Mouse (Mus musculus) urinary bladder, postnatal 10 days (tissue): ENCODE data around the gene Acap1.
"Not testable (repeated sequence)": the region's sequence is repeated elsewhere in the genome, so short reads cannot be mapped to it uniquely, and the experiment has no call there.

Experiments used
- DNase-seq: peaks from one replicate; pipeline ENCODE4 v3.0.0; 2022; ENCODE audit warnings: low spot score

Gene Acap1

DNA sequence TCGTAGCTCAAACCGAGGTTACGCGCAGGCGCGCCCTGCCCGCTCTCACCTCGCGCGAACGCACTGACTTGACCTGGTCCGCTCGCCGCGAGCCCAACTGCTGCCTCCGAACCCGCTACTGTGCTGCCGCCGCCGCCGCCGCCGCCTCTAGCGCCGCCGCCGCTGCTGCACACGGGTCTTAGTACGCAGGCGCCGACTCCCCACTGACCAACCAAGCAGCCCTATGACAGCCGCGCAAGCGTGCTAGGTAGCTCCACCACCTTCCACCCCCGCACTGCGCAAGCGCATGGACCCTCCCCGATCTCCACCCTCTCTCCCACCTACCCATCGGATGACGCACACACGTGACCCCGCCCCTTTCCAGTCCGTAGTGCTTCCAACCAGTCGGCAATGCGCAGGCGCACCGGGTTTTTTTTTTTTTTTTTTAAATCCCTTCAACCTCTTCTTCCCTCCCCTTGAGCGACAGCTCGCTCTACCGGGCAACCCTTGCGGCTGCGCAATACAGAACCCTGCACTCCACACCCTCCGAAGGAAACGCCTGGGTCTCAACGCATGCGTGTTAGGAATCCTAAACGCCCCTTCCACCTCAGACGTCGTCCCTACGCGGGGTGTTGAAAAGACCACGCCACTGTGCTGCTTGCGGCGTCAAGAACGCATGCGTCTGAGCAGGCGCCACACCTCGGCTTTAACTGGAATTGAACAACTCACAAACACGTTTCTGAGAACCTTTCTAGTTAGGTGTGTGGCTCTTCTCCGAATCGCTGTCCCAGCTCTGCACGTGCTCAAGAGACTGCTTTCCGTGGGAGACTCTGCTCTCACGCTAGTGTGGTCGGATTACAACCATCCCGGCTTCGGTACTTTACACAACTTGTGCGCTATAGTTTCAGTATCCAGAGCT, 26.0 kb upstream of the Acap1 start, which contains the start of gene Eif5a:
TSS of gene Eif5a (minus strand) at position 845 of the 898 bp plus-strand sequence.
- peak; percentile 100 for DNase-seq

DNA sequence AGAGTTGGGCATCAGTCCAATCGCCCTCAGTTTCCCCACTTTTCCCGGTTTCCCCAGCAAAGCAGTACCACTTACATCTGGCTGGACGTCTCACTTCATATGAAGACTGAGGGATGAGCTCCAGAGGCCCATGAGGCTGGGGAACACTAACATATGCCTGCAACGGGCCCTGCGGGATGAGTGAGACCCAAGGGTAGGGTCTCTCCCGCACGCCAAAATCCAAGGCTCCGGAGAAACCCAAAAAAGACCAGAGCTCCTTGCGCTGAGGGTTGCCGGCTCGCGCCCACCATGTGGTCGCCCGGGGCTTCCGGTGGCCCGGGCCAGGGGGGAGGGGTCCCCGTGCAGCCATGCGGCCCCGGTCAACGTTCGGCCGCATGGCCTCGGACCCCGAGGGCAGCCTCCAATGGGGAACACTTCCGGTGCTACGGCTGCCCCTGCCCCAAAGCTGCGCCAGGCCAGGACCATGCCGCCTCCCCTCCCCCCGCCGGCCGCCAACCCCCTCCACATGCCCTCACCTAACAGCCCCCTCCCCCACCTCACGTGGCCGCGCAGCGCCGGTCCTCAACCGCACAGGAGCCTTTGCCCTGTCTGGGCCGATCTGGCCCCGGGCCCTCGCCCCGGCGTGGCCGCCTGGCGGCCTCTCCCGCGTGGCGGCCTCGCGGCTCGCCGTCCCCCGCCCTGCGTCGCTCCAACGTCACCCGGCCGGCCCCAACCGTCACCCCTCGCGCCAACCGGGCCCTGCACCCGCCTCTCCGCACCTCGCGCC, 25.1 kb upstream of the Acap1 start:
- DNase-seq = no peak

DNA sequence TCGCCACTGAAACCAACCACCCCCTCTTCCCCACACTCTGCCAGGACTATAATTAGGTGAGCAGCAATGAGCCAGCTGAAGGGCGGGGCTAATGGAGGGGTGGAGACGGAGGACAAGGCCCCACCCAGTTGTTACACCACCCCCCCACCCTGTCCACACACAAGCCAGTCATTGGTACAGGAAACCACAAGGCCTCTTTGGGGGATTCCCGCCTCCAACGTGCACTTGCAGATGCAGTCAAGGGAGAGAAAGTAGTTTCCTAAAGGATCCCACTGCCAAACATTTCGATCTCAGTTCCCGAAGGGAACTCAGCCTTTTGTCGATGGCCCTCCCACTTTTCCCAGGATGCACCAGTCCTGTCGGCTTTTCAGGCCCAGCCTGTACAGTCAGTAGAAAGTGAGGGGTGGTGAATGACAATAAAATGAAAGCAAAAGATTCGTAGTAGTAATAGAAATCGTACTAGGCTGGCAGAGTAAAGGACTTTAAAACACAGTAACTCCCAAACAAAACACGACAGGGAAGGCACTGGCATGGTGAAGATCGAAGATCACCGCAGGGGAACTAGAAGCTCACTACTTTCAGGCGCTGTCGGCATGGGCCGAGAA, 24.4 kb upstream of the Acap1 start:
- DNase-seq = no peak

DNA sequence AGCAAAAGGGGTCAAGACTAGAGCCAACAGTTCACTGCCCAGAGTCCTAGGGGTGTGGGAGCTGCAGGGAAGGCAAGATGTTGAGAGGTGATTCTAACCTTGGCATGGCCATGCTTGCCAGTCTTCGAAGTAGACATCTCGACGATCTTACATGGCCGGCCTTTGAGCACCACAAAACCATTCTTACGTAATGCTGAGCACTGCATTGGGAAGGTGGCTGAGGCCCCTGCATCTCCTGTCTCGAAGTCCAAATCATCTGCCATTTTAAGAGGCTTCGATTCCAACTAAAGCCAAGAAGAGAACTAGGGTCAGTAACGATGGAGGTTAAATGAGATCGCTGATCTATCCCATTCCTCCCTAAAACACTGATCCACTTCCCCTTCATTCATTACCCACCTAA, 23.7 kb upstream of the Acap1 start:
- DNase-seq = no peak

DNA sequence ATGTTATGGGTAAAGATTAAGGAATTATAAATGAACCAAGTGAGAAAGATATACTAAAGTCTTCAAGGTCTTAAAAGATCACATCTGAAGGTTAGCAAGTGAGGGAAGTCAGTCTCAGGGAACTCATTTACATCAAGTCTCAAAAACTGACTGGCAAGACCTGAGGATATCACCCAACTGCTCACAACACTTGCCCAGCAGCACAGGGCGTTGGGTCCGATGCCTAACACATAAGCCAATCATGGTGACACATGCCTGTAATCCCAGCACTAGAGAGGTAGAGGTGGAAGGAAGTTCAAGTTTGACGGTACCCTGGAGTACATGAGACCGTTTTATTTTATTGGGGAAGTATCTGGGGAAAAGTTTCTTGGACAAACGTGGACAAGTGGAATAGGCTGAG, 22.8 kb upstream of the Acap1 start:
- DNase-seq = no peak

DNA sequence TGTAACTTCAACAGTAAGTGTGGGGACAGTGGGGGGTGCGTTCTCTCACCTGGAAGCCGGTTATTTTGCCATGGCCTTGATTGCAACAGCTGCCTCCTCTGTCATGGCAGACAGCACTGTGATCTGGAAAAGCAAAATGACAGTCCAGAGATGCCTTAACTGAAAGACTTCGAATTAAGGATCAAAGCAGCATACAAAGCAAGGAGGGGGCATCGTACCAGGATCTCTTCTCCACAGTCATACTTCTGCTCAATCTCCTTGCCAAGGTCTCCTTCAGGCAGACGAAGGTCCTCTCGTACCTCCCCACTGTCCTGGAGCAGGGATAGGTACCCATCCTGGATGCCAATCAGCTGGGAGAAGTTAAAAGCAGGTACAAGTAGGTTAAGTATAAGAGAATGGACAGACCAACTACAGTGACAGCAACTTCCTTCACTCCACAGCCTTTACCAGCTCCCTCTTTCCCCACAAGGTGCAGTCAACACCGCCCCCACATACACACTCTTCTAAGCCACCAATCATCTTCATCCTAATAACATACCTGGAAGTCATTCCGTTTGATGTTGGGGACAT, 22.1 kb upstream of the Acap1 start:
- no peak for DNase-seq

DNA sequence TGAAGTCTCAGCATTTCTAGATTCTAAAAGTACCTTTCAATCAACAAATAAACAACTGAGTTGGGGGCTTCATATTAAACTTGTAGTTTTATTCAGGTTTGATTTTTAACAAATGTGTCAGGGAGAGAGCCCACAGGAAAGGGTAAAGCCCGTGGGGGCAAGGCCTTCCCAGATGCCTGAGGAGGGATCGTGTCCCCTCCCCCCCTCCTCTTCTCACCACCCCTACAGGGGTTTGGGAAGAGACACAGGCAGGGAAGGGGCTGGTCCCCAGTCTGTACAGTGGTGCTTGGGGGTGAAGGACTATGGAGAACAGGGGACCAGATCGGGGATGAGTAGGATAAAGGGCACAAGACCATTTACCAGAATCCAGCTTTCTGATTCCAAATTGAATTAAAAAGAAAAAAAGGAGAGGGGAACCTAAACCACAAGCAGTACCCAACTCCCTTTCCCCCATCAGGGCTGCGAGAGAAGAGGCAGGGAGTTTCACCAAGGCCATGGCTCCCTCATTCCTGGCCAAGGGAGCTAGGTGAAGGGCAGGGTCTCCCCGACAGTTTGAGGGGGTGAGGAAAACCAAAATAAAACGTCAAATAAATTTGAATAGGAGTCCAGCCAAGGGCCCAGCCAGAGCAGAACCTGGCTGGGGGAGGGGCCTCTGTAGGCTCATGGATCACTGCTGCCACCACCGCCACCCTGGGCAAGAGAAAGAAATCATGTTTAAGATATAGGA, 21.5 kb upstream of the Acap1 start:
- DNase-seq = not testable (repeated sequence)

DNA sequence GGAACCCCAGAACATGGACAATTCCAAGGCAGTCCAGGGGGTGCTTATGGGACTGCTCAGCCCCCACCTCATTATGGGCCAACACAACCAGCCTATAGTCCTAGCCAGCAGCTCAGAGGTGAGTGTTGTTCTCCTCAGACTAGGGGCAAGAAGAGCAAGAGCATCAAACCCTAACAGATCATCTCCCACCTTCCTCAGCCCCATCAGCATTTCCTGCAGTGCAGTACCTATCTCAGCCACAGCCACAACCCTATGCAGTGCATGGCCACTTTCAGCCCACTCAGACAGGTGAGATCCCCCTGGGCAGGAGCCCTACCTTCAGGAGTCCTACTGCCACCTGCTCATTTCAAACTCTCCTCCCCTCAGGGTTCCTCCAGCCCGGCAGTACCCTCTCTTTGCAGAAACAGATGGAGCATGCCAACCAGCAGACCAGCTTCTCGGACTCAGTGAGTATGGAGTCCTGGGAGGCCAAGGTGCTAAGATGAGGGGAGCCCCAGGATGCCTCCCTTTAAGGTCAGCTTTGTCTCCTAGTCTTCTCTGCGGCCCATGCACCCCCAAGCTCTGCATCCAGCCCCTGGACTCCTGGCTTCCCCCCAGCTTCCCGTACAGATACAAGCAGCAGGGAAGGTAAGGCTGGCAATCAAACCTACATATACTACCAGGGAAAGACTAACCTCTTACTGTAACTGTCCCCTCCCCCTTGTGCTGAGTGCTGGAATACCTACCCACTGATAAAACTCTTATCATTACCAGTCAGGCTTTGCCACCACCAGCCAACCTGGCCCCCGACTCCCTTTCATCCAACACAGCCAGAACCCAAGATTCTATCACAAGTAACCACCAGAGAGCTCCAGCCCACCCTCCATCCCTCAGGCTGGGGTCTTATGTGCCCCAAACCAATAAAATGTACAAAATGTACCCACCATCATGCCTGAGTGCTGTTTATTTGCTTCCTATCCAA, 20.6 kb upstream of the Acap1 start:
- DNase-seq = no peak

DNA sequence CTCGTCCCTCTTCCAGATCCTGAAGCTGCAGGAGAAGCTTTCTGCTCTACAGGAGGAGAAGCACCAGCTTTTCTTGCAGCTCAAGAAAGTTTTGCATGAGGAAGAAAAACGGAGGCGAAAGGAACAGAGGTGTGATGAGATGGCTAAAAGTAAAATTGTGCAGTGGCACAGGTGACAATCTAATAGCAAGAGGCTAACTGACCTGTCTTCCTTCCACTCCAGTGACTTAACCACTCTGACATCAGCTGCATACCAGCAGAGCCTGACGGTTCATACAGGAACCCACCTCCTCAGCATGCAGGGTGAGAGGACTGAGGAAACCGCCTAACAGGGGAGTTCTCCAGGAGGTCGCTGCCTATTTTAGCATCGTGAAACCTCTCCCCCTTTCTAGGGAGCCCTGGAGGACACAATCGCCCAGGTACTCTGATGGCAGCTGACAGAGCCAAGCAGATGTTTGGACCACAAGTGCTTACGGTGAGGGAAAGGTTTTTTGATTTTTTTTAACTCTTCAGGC, 19.6 kb upstream of the Acap1 start:
- DNase-seq = no peak

DNA sequence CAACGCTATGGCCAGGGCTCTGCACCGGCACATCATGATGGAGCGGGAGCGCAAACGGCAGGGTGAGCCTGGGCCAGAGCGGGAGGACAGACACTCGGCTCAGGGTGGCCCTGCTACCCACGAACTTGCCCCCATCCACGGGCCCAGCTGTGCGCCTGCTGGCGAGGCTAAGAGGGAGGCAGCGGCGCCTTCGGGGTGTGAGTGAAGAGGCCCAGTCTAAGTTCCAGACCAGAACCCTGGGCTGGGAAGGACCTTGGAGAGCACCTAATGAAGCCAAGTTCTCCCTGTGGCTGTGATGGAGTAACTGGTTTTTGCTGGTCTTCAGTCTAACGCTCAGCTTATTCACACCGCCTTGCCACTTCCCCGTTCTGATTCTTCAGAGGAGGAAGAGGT, 19.0 kb upstream of the Acap1 start:
- no peak for DNase-seq

DNA sequence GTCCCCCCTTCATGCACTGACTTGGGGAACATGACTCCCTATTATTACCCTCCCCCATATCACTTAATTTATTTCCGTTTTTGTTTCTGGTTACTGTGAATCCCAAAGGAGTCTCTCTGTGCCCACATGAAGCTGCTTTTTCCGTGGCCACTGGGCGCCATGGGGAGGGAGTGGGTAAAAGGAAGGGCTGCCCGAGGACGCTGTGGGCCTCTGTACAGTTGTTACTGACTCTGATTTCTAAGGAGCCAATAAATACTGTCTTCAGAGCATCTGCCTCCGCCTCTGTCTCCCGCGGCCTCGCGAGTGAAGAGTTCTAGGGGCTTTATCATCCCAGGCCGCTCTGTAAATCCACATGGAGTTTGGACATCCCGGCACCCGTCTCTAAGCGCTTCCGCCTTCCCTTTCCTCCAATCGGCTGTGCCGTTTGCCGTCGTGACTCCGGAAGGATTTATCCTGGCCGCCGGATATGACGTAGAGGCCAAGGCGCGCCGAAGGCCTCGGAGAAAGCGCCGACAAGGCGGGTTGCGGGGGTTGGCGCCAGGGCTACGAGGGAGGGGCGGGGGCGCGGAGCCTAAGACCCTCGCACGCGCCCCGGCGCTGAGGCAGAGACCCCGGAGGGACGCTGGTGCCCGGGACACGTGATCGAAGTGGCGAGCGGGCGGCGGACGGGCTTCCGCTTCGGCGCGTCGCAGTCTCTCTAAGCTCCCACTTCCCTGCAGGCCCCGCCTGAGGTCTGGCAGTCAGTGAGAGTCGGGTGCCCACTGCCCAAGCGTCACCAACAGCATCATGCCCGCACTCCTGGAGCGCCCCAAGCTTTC, 18.4 kb upstream of the Acap1 start, which contains the start of gene Gps2:
TSS of gene Gps2 (plus strand) at position 335 of the 818 bp plus-strand sequence.
- peak; percentile 76 for DNase-seq

DNA sequence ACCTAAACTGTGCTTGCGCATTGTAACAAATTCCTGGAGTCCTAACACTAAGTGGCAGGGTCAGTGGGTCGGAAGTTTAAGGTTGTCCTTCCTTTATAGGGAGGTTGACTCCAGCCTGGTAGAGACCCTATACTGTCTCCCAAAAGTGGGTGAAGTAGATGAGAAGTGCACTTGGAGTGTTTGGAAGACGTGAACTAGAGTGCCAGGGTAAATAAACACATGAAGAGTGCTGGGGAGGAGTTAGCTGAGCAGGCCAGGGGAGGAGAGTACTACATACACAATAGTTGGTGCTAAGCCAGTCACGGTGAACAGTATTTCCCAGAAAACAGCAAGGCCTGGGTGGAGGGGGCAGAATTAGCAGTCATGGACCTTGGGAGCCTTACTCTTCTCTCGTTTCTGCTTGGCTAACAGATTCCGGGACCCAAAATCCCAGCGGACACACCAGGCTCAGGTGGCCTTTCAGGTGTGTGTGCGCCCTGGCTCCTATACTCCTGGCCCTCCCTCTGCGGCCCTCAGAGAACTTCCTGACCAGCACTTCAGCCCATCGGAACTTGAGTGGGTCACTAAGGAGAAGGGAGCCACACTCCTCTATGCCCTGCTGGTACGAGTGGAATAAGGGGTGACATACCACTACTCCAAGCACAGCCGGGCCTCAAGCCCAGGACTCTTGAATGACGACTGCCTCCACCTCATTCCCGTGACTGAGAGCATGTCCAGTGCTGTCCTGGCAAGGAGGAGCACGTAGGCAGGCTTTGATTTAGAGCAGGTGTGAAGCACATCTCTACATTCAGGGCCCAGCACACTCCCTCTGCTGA, 17.6 kb upstream of the Acap1 start:
- DNase-seq = no peak

DNA sequence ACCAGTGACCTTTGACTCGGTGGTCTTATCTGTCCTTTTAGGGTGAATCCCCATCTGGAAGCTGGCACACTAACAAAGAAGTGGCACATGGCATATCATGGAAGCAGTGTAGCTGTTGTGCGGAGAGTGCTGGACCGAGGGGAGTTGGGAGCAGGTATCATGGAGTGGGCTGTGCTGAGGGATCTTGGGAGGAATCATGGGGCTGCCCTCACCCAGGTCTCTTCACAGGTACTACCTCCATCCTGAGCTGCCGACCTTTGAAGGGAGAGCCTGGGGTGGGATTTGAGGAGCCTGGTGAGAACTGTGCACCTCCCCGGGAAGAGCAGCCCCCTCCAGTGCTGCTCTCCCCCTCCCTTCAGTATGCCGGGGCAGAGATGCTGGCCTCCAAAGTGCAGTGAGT, 16.4 kb upstream of the Acap1 start:
- DNase-seq = no peak

DNA sequence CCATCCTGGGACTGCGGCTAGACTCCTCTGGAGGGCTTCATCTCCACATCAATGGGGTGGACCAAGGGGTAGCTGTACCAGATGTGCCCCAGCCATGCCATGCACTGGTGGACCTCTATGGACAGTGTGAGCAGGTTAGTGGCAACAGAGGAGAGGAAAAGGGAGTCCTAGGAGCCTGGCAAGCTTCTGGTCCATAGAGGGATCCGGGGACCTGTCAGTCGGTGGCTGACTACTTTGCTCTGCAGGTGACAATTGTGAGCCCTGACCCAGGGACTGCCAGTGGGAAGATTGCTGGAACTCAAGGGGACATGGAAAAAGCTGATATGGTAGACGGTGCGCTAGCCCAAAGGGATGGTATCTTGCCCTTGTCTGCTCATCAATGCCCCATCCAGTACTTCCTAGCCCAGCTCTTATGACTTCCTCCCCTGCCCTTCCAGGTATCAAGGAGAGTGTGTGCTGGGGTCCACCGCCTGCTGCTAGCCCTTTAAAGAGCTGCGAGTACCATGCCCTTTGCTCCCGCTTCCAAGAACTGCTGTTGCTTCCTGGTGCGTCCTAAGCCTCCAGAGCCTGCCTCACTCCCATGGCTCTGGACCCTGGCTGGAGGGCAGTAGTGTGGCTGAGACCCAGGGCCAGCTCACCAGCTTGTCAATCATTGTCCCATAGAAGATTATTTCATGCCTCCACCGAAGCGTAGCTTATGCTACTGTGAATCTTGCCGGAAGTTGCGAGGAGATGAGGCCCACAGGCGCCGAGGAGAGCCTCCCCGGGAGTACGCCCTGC, 15.6 kb upstream of the Acap1 start:
- DNase-seq = no peak

DNA sequence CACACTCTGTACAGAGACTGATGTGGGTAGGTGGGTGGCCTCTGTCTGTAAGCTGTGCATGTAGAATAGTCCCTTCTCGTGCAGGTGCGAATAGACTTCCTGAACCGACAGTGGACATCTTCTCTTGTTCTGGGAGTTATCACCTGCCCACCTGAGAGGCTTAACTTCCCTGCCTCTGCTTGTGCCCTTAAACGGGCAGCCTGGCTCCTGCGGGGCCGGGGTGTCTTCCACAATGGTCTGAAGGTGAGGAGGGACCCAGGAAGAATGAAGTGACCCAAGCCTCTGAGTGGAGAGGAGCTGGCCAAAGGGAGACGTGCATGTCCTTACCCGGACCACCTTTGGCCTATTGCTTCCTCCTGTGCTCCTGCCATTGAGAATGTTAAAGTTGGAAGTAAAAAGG, 14.8 kb upstream of the Acap1 start:
- no peak for DNase-seq

DNA sequence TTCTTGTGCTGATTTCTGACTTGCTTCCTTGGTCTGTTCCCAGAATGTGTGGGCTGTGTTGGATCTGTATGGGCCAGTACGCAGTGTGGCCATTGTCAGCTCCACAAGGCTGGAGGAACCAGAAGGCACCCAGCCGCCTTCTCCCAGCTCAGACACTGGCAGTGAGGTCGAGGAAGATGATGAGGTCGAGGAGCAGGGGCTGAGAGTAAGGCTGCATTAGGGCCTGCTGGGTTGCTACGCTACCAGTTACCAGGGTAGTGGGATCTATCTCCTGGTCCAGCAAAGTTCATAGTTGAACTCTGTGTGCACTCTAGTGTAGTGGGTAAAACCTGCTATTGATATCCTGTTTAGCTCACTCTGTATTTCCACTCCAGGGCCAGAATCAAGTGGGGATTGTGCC, 13.8 kb upstream of the Acap1 start:
- no peak for DNase-seq

DNA sequence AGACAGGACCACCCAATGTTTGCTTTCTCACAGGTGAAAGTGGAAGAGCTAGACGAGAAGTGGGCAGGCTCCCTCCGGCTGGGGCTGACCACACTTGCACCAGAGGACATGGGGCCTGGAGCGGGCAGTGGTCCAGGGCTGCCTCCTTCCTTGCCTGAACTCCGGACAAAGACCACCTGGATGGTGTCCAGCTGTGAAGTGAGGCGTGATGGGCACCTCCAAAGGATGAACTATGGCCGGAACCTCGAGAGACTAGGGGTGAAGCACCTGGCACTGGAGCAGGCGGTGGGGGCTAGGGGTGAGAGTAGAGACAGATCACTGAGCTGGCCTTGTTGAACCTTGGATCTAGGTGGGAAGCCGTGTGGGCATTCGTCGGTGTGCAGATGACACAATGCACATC, 13.3 kb upstream of the Acap1 start:
- no peak for DNase-seq

DNA sequence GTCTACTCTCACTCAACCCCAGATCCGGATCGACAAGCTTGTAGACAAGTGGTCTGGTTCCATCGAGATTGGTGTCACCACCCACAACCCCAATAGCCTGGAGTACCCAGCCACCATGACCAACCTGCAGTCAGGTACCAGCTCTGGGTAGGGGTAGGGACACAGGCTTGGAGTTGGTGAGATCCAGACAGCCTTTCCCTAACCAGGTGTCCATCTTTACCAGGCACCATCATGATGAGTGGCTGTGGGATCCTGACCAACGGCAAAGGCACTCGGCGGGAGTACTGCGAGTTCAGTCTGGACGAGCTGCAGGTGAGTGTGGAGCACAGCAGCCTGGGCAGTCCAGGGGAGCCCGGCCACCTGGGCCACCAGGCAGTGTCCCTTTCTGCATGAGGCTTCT, 9.0 kb upstream of the Acap1 start:
- no peak for DNase-seq
